Mouse (Mus musculus): ENCODE results near the gene Zfp462.

The Zfp462 gene

GRCm38 (mm10) chr4:55121952-55122351 is 177.1 kb downstream of the Zfp462 start:
- no peak for DNase-seq

GRCm38 (mm10) chr4:55124126-55124525 is 179.3 kb downstream of the Zfp462 start:
- no peak for DNase-seq

DNA sequence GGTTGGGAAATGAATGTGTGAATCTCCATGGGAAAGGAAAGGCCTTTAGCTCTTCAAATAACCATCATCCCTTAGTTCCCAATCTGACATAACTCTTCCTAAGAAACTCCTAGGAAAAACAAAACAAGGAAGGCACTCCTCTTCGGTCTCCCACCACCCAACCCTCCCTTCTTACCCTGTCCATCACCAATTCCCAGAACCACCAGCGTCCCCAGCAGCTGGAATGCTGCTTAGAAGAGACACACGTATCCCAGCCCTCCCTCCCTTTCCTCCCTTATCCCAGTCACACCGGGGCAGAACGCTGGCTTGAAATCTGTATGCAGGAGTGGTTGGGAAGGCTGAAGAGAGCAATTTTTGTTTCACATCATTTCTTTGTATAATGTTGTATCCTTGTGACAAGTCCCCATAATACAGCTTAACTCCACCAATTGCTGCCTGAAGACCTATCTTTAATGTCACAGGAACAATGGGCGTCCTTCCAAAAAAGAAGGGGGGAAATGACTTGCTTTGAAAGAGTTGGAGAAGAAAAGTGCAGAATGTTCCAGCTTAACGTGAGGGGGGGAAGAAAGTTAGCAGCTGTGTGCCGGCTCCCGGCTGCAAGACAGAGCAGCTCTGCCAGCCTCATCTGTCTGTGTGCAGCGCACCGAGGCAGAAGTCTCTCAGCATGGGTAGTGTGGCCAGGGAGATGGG is 180.3 kb downstream of the Zfp462 start:
- DNase-seq = peak; percentile 43

- DNase-seq = peak; percentile 8
These were observed 180.8 kb downstream of the Zfp462 start for GRCm38 (mm10) chr4:55125738-55126054.

GRCm38 (mm10) chr4:55127228-55127901 is 182.5 kb downstream of the Zfp462 start:
- DNase-seq = no peak

- no peak for DNase-seq
These were observed 183.4 kb downstream of the Zfp462 start for GRCm38 (mm10) chr4:55128088-55128835.

Measured in lung, postnatal 14 days (tissue).